Mouse (Mus musculus) CD4-positive naive resting alpha-beta T cell, adult 57 days (primary cell): ENCODE results near the gene Pax2. TPM values are rescaled to one million over a fixed set of nuclear protein-coding genes. Genes with fewer than 3 reads are reported as not detected.

ENCODE experiments used
- total RNA-seq: library from RNA; stranded (reverse); gene quantifications from one replicate; pipeline ENCODE4 v1.2.4, GENCODE M21; 2023

The Pax2 gene
- total RNA-seq: not detected

DNA sequence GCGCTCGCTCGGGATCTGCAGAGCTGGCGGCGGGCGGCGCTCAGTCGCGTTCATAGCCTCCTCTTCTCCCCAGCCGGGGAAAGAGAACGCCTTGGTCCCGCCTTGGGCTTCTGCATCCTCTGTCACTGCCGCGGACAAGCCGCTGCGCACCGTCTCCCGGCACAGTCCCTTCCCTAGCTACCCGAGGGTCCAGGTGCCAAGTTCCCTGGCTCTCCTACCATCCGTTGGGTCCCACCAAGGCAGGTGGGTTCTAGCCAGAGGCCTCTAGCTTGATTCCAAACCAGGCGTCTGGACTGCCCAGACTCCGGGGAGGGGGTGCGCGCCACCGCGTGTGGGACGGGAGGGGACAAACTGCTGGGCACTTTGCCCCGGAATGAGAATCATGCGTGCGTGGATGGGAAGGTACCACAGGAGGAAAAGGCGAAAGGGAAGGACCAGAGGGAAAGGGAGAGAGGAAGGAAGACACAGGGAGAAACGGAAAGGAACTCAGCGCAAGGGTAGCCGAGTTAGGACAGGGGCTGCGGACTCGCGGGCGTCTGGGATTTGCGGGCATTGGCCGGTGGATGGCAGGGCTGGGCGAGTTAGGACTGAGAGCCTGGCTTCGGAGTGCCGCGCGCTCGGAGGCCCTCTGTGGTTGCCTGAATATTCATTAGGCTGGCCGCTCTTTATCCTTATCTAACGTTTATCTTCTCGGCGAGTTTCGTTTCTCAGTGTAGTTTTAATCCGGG, at the start of gene Pax2:
Pax2 (plus strand) TSS at position 353 of the 728 bp plus-strand sequence.

Other genes starting within 250 kb of the Pax2 start
- 2.2 TPM for gene Sec31b, start 210.2 kb upstream of the Pax2 start, total RNA-seq
- not detected for gene Gm20538, start 203.2 kb upstream of the Pax2 start, total RNA-seq
- gene Ndufb8, start 200.6 kb upstream of the Pax2 start, total RNA-seq: 116 TPM
- 61.5 TPM for gene Hif1an, start 193.2 kb upstream of the Pax2 start, total RNA-seq
- 44.0 TPM for gene Slf2, start 175.1 kb downstream of the Pax2 start, total RNA-seq
- 0.35 TPM for gene Sema4g, start 233.1 kb downstream of the Pax2 start, total RNA-seq
- gene Twnk, start 249.6 kb downstream of the Pax2 start, total RNA-seq: 12.1 TPM